Mouse (Mus musculus) liver, embryonic 14.5 days (tissue): ENCODE data around the gene Capns1.
"Not testable (repeated sequence)": the region's sequence is repeated elsewhere in the genome, so short reads cannot be mapped to it uniquely, and the experiment has no call there.

Experiments
- CTCF ChIP-seq: IDR thresholded peaks from 2 replicates; pipeline ENCODE4 v1.5.1; 2016; ENCODE audit warnings: antibody characterized with exemption, low read depth, control low read depth
- EP300 ChIP-seq: IDR thresholded peaks from 2 replicates; pipeline ENCODE4 v1.6.1; 2016; ENCODE audit warnings: antibody characterized with exemption, low read depth

DNA sequence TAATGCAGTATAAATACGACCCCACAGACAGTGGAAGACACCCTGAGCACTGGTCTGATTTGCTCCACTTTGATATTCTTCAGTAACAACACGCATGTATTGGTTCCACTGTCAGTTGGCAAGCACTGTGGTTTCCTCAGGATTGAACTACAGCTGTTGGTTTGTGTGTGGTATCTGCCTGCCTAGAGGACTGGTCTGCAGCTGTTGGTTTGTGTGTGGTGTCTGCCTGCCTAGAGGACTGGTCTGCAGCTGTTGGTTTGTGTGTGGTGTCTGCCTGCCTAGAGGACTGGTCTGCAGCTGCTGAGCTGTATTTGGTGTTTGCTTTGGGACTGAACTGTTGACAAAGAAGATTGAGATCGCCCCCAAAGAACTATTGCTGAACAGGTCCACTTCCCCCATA is 38.8 kb upstream of the Capns1 start:
- not testable (repeated sequence) for TF ChIP-seq CTCF, EP300
